Mouse (Mus musculus): ENCODE measurements at regions not wholly inside any gene's neighbourhood (a gene's known extent, or its start where the extent isn't known, plus 50 kb on each side); places are given as distances from the start of the nearest gene placed in this dataset.

- no peak for DNase-seq
These were observed 242.6 kb downstream of the Cbln4 start for GRCm38 (mm10) chr2:171800511-171801268.

- DNase-seq: no peak
These were observed 243.9 kb downstream of the Cbln4 start for GRCm38 (mm10) chr2:171799351-171799750.

- no peak for DNase-seq
These were observed 252.6 kb downstream of the Cbln4 start for GRCm38 (mm10) chr2:171790686-171791085.

- DNase-seq: no peak
These were observed 276.9 kb downstream of the Cbln4 start for GRCm38 (mm10) chr2:171766193-171766930.

GRCm38 (mm10) chr2:171765071-171765470 lies 278.2 kb downstream of the Cbln4 start:
- DNase-seq: no peak

- no peak for DNase-seq
These were observed 289.8 kb downstream of the Cbln4 start for GRCm38 (mm10) chr2:171753502-171753901.

- DNase-seq: no peak
These were observed 296.1 kb downstream of the Cbln4 start for GRCm38 (mm10) chr2:171747162-171747561.

- DNase-seq: peak; percentile 32
These were observed 300.2 kb downstream of the Cbln4 start for GRCm38 (mm10) chr2:171743111-171743510.

GRCm38 (mm10) chr2:171742706-171743105 lies 300.6 kb downstream of the Cbln4 start:
- no peak for DNase-seq

- DNase-seq: no peak
These were observed 305.5 kb downstream of the Cbln4 start for GRCm38 (mm10) chr2:171737761-171738160.

- DNase-seq: peak; percentile 29
These were observed 308.2 kb downstream of the Cbln4 start for GRCm38 (mm10) chr2:171735061-171735490.

GRCm38 (mm10) chr2:171734634-171734987 lies 308.7 kb downstream of the Cbln4 start:
- DNase-seq: peak; percentile 28

GRCm38 (mm10) chr2:171733965-171734633 lies 309.2 kb downstream of the Cbln4 start:
- DNase-seq: no peak

GRCm38 (mm10) chr2:171719269-171719668 lies 324.0 kb downstream of the Cbln4 start:
- DNase-seq: no peak

- no peak for DNase-seq
These were observed 324.4 kb downstream of the Cbln4 start for GRCm38 (mm10) chr2:171718855-171719254.

- DNase-seq: no peak
These were observed 330.3 kb downstream of the Cbln4 start for GRCm38 (mm10) chr2:171712816-171713570.

- DNase-seq: no peak
These were observed 349.7 kb downstream of the Cbln4 start for GRCm38 (mm10) chr2:171693526-171693925.

GRCm38 (mm10) chr2:171690781-171691180 lies 352.5 kb downstream of the Cbln4 start:
- no peak for DNase-seq

- DNase-seq: no peak
These were observed 354.2 kb downstream of the Cbln4 start for GRCm38 (mm10) chr2:171689102-171689501.

GRCm38 (mm10) chr2:171677998-171678397 lies 365.3 kb downstream of the Cbln4 start:
- DNase-seq: no peak

GRCm38 (mm10) chr2:171677128-171677527 lies 366.1 kb downstream of the Cbln4 start:
- no peak for DNase-seq

- peak; percentile 13 for DNase-seq
These were observed 367.2 kb downstream of the Cbln4 start for GRCm38 (mm10) chr2:171676083-171676482.

GRCm38 (mm10) chr2:171675411-171675810 lies 367.9 kb downstream of the Cbln4 start:
- no peak for DNase-seq
